Mouse (Mus musculus) liver, postnatal 0 days (tissue): Measurements from ENCODE around the gene Mogat2. TPM values are rescaled to one million over a fixed set of nuclear protein-coding genes. Genes with fewer than 3 reads are reported as not detected.

ENCODE experiments used
- ATAC-seq: fragments of 200-750 bp; cut with Nextera tagmentation; 2 replicates; pipeline ENCODE4 v1.8.0; 2017; ENCODE audit warnings: mild to moderate bottlenecking, moderate library complexity
- DNase-seq: peaks from one replicate; pipeline ENCODE4 v3.0.0-alpha.2; 2016
- H3K27ac ChIP-seq: fragments of 300-500 bp; sonication (generic); 2 replicates; pipeline ENCODE4 v1.5.1; 2014; ENCODE audit warnings: antibody characterized with exemption, moderate library complexity, mild to moderate bottlenecking, low read depth
- H3K27me3 ChIP-seq: fragments of 300-500 bp; sonication (generic); 2 replicates; pipeline ENCODE4 v1.6.1; 2014; ENCODE audit warnings: low read length, control low read depth, mixed read lengths; ENCODE audit not compliant: insufficient read depth
- H3K36me3 ChIP-seq: fragments of 300-500 bp; sonication (generic); replicated peaks from 2 replicates; pipeline ENCODE4 v1.6.1; 2014; ENCODE audit warnings: mild to moderate bottlenecking, control low read depth, low read length, moderate library complexity, mixed read lengths; ENCODE audit not compliant: insufficient read depth
- H3K4me1 ChIP-seq: fragments of 300-500 bp; sonication (generic); 2 replicates; pipeline ENCODE4 v1.6.1; 2014; ENCODE audit warnings: antibody characterized with exemption, mild to moderate bottlenecking, control low read depth; ENCODE audit not compliant: insufficient read depth
- H3K4me2 ChIP-seq: fragments of 300-500 bp; sonication (generic); 2 replicates; pipeline ENCODE4 v1.6.1; 2014; ENCODE audit warnings: low read depth, mild to moderate bottlenecking, low read length, moderate library complexity, mixed read lengths
- H3K4me3 ChIP-seq: fragments of 300-500 bp; sonication (generic); 2 replicates; pipeline ENCODE4 v1.5.1; 2014; ENCODE audit warnings: low read depth, low read length
- H3K9ac ChIP-seq: fragments of 300-500 bp; sonication (generic); replicated peaks from 2 replicates; pipeline ENCODE4 v1.6.1; 2014; ENCODE audit warnings: mild to moderate bottlenecking, moderate library complexity
- H3K9me3 ChIP-seq: fragments of 300-500 bp; sonication (generic); 2 replicates; pipeline ENCODE4 v1.6.1; 2016; ENCODE audit warnings: mild to moderate bottlenecking, control low read depth, low read length, mixed read lengths
- CTCF ChIP-seq: sonication (generic); IDR thresholded peaks from 2 replicates; pipeline ENCODE4 v1.5.1; 2016; ENCODE audit warnings: antibody characterized with exemption, low read depth
- EP300 ChIP-seq: IDR thresholded peaks from 2 replicates; pipeline ENCODE4 v1.6.1; 2016; ENCODE audit warnings: antibody characterized with exemption, low read depth, mild to moderate bottlenecking
- WGBS: fragments of 180-500 bp; shearing (Covaris S2); extraction: QIAGEN DNeasy Blood & Tissue Kit; methylation state at CpG from one replicate; pipeline ENCODE4 v1.1.7; 2014; ENCODE audit not compliant: insufficient replicate concordance; 5-methylcytosine and 5-hydroxymethylcytosine counted together
- polyA plus RNA-seq: library from polyadenylated mRNA; unstranded; fragments of >200 nt; fragmentation: Nextera tagmentation; extraction: Ambion mirVana; gene quantifications from 2 replicates; pipeline ENCODE4 v1.2.1, GENCODE M21; 2015

Gene Mogat2
- polyA plus RNA-seq, 1 experiment from 2014 or later: 4.0 TPM

GRCm38 (mm10) chr7:99171730-99172463 lies 66.5 kb downstream of the Mogat2 start:
- no peak overlapping the region for H3K9ac ChIP-seq
- peak overlapping the region; percentile 85; the same call in 1 of the 2 replicates for H3K27ac ChIP-seq
- no peaks in the 10 kb centered on the region for H3K9me3 ChIP-seq
- TF ChIP-seq CTCF: no peak
- no peak for TF ChIP-seq EP300
- no peak overlapping the region for H3K4me2 ChIP-seq
- ATAC-seq: no peak
- H3K36me3 ChIP-seq: peaks cover 7% of the 10 kb centered on the region; the same call in 1 of the 2 replicates
- peaks cover 41% of the 10 kb centered on the region for H3K4me1 ChIP-seq
- H3K4me3 ChIP-seq: no peak overlapping the region
- no peaks in the 10 kb centered on the region for H3K27me3 ChIP-seq
- DNase-seq: no peak
- WGBS: 70% methylated on average over 10 of the region's 10 CpGs

GRCm38 (mm10) chr7:99170519-99170918 lies 67.9 kb downstream of the Mogat2 start:
- H3K9ac ChIP-seq: no peak overlapping the region
- DNase-seq (no peak), ATAC-seq (peak; percentile 18)
- H3K36me3 ChIP-seq: peaks cover 8% of the 10 kb centered on the region; the same call in 1 of the 2 replicates
- 68% methylated on average over 6 of the region's 6 CpGs for WGBS
- no peak overlapping the region for H3K4me3 ChIP-seq
- H3K4me1 ChIP-seq: peaks cover 46% of the 10 kb centered on the region
- no peak overlapping the region for H3K4me2 ChIP-seq
- TF ChIP-seq EP300: no peak
- TF ChIP-seq CTCF: no peak
- H3K27me3 ChIP-seq: no peaks in the 10 kb centered on the region
- no peaks in the 10 kb centered on the region for H3K9me3 ChIP-seq
- peak overlapping the region; percentile 85 for H3K27ac ChIP-seq

- DNase-seq: no peak
- Histone ChIP-seq H3K4me3 (no peak overlapping the region), H3K9me3 (no peaks in the 10 kb centered on the region), H3K9ac (no peak overlapping the region), H3K27ac (peak overlapping the region; percentile 85), H3K4me1 (peaks cover 47% of the 10 kb centered on the region), H3K27me3 (no peaks in the 10 kb centered on the region), H3K4me2 (0 out of 2 replicates have a peak overlapping the region, but pooled peaks have one; percentile 0), H3K36me3 (peaks cover 8% of the 10 kb centered on the region; the same call in 1 of the 2 replicates)
- peak; percentile 54 for ATAC-seq
- TF ChIP-seq CTCF: no peak
- peak; percentile 66 for TF ChIP-seq EP300
- WGBS: 51% methylated on average over 9 of the region's 9 CpGs
Measured at GRCm38 (mm10) chr7:99169717-99170403, 68.6 kb downstream of the Mogat2 start.

Other genes with a start within 250 kb of the Mogat2 start
- gene Uvrag, start 97.5 kb downstream of the Mogat2 start, polyA plus RNA-seq: 9.4 and 11.9 TPM in 2 replicates
- gene Dgat2, start 55.9 kb downstream of the Mogat2 start, polyA plus RNA-seq: 226 and 249 TPM in 2 replicates
- gene Map6, start 28.8 kb upstream of the Mogat2 start, polyA plus RNA-seq: 0.06 TPM in 2 replicates
- gene Serpinh1, start 114.6 kb upstream of the Mogat2 start, polyA plus RNA-seq: 24.0 and 29.6 TPM in 2 replicates
- 1.7 TPM in 2 replicates for gene Gdpd5, start 142.8 kb upstream of the Mogat2 start, polyA plus RNA-seq
- gene Klhl35, start 227.4 kb upstream of the Mogat2 start, polyA plus RNA-seq: 0.35 and 0.37 TPM in 2 replicates
- 472 TPM in 2 replicates for gene Rps3, start 245.1 kb upstream of the Mogat2 start, polyA plus RNA-seq